Mouse (Mus musculus) v-Abl transformed pro-B cells (cell line): ENCODE results near the gene Iqck.

ENCODE experiments used
- in situ Hi-C, 2 experiments: fragments of 400-800 bp; cut with MboI; formaldehyde crosslinking; loops; one replicate each; pipeline ENCODE4 v1.15.1; 2025; ENCODE audit not compliant: unreplicated experiment in 2 of 2

The Iqck gene

DNA sequence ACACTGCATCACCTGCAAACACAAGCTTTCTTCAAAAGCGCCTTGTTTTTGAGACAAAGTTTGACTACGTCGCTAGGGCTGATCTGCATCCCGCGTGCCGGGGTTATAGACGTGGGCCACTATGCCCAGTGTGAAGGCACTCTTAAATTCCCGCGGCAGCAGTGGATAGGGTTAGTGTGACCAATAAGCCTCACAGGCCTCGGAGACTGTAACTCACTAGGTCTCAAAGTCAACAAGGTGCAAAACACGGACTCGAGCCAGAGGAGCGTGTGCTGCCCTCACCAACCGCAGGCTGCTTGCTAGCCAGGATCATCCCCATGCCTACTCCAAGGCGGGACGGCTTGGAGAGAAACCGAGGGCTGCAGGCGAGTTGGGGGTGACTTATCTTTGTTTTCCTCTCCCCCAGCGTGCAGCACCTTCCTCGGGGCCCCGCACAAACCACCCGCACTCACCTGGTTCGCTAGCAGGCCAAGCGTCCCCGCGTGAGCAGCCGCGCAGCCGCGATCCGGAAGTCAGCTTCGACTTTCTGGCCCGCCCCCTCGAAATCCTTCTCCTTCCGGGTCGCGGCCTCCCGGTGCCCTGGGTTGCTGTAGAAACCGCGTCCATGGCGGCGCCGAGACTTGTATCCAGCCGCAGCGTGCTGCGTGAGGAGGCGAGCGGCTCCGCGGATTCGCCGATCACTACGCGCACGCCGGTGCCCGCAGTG is at the start of gene Iqck:
TSS of gene Iqck (plus strand) at position 582 of the 706 bp plus-strand sequence.
- in situ Hi-C loops: no loop called here

GRCm38 (mm10) chr7:118806631-118807411 is 48.7 kb upstream of the Iqck start:
- in situ Hi-C loops: no loop called here

DNA sequence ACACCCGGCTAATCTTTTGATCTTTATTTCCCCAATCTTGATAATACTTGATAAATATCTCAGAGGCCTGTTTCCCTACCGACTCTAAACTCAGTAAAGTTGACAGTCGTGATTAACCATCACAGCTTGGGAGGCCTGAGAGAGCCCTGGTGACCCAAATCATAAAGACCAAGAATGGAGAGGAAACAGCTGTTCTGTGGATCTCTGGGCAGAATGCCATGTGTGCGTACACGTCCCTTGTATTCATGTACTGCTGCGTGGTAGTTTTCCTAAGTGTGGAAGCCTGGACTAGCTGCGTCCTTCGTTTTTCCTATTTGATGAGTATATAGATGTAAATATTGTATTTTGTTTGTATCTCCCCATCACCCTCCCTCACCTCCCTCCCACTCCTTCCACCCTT is 47.7 kb upstream of the Iqck start:
- in situ Hi-C loops: no loop called here

GRCm38 (mm10) chr7:118811407-118812106 is 44.0 kb upstream of the Iqck start:
- in situ Hi-C loops: no loop called here

GRCm38 (mm10) chr7:118813592-118813991 is 42.0 kb upstream of the Iqck start:
- in situ Hi-C loops: no loop called here

DNA sequence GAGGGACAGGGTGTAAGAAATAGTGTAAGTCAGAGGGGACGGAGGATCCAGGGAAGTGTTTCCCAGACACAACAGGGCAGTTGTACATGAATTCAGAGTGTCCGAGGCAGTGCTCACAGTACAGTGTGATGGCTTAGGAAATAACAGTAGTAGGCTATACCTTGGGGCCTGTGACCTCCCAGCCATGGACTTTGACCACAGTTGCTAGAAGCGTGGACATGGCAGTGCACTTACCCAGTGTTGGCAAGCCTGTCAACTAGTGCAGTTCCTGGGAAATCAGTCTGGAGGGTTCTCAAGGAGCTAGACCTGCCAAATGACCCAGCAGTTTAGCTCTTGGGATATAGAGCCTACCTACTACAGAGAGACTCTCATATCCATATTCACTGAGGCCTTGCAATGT is 39.3 kb upstream of the Iqck start:
- in situ Hi-C loops: no loop called here

DNA sequence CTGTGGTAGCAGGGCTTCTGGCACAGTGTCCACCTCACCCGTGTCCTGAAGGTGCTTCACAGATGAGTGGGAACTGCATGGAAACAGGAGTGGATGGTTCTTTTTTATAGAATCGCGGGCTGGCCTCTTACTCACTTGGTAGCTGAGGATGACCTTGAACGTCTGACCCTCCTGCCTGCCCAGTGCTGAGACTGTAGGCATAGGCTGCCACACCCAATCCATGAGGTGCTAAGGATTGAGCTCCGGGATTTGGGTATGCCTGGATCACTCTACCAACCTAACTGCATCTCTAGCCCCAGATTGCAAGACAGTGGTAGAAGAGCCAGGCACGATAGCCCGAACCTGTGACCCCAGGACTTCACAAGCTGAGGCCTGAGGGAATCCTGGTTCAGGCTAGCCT is 37.8 kb upstream of the Iqck start:
- in situ Hi-C loops: no loop called here

DNA sequence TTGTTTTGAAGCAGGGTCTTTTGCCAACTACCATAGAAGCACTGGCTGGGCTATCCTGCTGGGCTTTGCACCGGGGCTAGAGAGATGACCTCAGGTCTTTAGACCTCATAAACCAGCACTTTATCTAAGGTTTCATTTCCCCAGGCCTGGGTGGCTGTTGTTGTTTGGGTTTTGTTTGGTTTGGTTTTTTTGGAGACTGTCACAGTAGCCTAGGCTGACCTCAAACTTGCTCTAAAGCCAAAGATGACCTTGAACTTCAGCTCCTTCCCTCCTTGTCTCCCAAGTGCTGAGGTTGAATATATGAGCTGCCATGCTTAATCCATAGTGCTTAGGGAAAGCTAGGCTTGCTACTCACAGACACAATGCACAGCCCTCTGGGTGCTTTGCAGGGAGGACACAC is 35.9 kb upstream of the Iqck start:
- in situ Hi-C loops: no loop called here

DNA sequence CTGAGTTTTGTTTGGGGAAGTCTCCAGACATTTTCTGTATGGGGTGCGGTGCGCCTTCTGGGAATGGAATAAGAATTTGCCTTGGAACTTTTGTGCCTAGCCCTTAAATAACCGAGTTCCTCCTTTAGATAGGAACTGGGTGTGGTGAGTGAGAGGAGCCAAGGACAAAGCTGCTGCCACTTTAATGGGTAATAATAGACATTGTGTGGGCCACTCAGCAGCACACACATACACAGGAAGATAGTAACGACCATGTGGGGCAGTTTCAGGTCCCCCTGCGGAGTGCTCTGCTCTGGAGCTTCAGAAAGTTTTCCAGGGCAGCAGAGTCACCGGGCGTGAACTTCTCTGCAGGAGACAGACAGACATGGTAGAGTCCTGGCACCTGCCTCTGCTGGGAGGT is 34.2 kb upstream of the Iqck start:
- in situ Hi-C loops: no loop called here

DNA sequence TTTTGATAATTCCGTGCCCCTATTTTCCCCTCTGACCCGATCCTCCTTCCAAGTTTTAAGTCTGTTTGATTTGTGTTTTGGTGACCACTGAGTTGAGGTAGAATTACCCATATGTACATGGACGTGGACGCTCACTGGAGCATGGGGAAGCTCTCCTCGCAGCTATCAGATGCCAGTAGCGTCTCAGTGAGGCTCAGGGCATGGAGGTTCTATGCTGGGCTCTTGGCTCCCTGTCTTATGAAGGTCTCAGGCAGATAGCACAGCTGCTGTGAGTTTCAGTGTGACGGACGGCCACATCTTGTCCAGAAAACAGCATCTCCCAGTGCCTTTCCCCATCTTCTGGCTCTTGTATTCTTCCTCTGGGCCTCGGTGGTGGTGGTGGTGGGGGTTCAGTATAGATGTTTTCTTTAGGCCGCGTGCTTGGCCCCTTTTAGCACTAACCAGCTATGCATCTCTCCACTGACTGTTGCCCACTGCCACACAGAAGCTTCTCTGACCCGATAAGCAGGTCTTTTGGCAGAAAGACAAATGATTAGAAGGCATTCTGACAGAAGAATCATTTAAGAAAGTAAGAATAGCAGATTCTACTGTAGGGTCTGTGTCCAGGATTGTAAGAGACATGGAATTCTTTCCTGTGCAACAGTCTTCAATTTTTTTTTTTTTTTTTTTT is 33.5 kb upstream of the Iqck start:
- in situ Hi-C loops: no loop called here

- in situ Hi-C loops: no loop called here
Observed at GRCm38 (mm10) chr7:118824451-118824850, 31.1 kb upstream of the Iqck start.

DNA sequence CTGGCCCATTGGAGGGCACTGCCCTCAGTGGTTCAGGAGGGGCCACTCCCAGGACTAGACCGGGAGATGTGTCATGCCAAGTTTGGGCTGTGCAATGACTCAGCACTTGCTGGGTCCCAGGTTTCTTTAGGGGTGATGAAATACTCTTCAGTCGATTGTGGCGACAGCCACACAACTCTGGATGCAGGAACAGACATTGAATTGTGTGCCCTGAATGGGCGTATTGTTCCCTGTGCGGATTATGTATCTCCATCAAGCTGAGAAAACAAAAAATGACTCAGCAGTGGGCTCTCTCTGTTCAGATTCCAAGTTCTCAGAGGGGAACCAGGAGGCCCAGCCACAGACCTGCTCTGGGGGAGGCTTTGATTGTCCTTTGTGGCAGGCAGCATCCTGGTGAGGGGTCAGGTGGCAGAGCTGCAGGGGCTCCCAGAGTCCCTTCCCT is 27.6 kb upstream of the Iqck start:
- in situ Hi-C loops: no loop called here

DNA sequence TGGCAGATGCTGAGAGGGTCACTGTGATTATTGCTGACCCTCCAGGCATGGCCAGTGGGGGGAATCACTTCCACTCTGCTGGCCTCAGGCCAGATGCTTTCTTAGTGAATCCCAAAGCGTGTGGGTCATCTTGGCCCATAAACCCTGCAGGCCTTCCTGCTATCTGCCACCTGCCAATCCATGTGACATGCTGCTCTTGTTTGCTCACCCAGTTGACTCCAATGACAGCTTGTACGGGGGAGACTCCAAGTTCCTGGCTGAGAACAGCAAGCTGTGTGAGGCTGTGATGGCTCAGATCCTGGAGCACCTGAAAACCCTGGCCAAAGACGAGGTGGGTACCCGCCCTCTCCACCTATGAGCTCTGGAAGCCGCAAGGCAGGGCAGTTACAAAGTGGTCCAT is 17.7 kb upstream of the Iqck start:
- in situ Hi-C loops: no loop called here

GRCm38 (mm10) chr7:118841030-118841745 is 14.4 kb upstream of the Iqck start:
- in situ Hi-C loops: no loop called here

DNA sequence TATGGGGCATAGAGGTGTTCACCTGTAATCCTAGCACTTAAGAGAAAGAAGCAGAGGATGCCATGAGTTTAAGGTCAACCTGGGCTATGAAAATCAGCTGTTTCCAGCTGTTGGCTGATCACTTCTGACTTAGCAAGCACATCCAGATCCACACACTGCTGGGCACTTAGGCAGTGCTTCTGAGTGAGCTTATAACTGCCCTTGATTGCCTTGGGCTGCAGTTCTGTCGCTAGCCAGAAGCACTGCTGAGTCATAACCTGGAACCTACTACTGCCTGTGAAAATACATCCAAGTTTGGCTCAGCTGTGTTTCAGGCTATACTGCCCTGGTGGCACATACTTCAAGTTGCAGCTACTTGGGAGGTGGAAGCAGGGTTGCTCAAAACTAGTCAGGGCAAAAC is 13.8 kb upstream of the Iqck start:
- in situ Hi-C loops: no loop called here

GRCm38 (mm10) chr7:118842938-118843337 is 12.6 kb upstream of the Iqck start:
- in situ Hi-C loops: no loop called here

- in situ Hi-C loops: no loop called here
Observed at GRCm38 (mm10) chr7:118845141-118845540, 10.4 kb upstream of the Iqck start.

- in situ Hi-C loops: no loop called here
Observed at GRCm38 (mm10) chr7:118846329-118846728, 9.2 kb upstream of the Iqck start.

- in situ Hi-C loops: no loop called here
Observed at GRCm38 (mm10) chr7:118848796-118849195, 6.8 kb upstream of the Iqck start.

DNA sequence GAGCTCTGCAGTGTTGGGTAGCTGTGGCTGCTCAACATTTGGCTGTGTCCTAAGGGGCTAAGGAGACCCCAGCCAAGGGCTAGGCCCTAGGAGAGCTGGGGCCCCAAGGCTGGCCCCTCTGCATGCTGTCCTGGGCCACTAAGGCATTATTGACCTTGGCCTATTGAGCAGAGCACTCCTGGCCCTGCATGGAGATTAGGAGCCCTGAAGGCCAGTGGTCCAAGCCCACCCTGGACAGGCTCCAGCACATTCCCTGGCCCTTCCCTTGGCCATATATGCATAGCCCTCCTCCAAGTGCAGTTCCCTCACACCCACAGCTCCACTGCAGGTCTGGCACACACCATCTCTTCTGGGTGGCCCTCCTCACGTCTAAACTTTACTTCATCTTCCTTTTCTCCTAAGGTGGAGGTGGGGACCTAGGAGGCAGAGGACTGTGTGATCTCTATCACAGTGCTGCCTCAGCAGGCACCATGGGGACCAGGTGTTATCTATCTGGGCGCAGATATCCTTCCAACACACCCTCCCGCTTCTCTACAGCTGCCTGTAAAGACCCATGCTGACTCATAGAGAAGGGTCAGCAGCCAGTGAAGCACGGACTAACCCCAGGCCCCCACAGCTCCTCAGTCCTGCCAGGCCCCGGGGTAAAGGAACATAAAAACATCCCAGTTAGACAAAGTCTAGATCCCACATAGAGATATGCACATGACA is 5.9 kb upstream of the Iqck start:
- in situ Hi-C loops: no loop called here
